Mouse (Mus musculus): ENCODE data around the gene Cfap77.

Cfap77 gene

DNA sequence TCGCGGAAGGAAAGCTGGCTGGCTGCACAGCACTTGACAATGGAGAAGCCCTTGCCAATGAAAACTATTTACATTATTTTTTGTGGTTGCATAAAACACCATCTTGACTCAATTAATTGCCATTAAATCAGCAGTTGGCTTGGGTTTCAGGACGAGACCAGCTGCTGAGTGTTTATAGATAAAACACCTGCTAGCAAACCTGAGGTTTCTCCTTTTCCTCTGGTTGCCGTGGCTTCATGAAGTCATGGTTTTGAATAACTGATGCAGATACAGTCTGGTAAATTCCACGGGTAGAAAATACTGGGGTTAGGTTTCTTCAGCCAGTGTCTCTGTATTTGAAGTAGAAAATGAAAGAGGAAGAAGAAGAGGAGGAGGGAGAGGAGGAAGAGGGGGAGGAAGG lies 2.9 kb downstream of the Cfap77 start:
- DNase-seq (ENCODE audit: low read depth, low spot score) = no peak

DNA sequence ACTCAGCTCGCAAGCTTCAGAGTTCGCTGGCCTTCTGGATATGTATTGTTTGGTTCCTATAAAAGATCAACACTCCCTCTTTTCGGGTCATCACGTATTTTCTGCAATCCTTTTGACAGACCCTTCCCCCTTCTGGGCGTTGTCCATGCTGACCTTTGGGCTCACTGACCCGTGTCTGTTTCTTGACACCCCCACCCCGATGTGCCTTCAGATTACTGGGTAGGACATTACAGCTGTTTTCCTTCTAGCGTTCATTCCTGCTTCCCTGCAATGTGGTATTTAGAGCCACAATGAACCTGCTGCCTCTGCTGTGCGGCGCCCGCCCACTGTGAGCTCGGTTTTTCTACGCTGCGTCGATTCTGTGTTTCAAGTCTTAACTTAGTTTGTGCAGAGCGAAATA lies 8.7 kb downstream of the Cfap77 start:
- no peak for DNase-seq (ENCODE audit: low read depth, low spot score)

DNA sequence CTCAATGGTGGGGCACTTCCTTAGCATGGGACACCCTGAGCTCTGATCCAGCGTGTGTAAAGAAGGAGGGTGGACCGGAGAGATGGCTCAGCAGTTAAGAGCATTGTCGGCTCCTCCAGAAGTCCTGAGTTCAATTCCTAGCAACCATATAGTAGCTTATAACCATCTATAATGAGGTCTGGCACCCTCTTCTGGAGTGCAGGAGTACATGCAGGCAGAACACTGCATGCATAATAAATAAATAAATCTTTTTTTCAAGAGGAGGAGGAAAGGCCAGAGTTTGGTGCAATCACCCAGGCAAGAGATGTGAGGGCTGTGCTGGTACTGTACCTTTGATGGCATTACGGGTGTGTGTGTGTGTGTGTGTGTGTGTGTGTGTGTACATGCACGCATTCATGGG lies 12.7 kb downstream of the Cfap77 start:
- no peak for DNase-seq (ENCODE audit: low read depth, low spot score)

DNA sequence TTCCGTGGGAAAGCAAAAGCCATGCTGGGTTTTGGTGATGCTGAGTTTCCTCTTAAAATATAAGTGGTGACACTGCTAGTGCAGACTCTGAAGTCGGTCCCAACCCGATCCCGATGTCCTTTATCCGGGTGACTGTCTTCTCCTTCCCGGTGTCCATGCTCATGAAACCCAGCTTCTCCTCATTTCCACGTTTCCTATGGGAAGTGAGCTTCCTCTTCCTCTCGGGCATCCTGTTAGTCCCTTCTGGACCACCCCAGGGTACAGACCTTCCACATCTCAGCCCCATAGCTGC lies 13.4 kb downstream of the Cfap77 start:
- DNase-seq (ENCODE audit: low read depth, low spot score) = no peak

DNA sequence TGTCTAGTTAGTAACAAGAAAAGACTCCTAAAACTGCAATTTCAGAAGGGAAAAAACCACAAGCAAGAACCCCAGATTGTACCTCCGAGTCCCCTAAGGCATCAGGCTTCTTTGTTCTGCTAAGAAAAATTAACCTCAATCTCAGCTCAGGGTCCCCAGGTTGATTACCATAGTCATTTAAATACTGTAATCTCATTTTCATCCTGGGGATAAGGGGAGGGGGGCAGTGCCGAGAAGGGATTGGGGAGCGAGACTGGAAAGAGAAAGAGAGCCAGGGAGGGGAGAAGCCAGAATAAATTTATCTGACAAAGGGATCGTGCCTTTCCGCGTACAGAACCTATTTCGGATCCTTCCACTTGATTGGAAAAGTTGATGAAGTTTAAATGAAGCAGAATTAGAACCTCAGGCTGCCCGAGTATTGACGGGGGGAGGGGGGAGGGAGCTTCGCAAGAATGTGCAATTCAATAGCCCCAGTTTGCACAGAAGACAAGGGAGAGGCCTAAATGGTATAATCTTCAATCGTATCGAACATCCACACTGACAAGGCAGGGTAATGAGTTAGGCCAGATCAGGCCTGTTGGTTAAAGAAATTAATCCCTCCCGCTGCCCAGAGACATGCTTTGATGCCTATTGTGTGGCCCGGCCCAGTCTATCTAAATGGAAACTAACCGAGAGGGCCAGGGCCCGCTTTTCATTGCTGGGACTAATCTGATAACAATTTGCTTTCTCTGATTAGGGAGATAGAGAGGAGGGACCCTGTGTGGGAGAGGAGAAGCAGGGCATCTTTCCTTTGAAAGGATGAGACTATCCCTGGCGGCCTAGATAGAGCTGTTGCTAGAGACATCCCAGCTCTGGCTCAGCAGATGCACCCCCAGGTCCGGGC lies 14.0 kb downstream of the Cfap77 start:
- DNase-seq (ENCODE audit: low read depth, low spot score) = no peak

DNA sequence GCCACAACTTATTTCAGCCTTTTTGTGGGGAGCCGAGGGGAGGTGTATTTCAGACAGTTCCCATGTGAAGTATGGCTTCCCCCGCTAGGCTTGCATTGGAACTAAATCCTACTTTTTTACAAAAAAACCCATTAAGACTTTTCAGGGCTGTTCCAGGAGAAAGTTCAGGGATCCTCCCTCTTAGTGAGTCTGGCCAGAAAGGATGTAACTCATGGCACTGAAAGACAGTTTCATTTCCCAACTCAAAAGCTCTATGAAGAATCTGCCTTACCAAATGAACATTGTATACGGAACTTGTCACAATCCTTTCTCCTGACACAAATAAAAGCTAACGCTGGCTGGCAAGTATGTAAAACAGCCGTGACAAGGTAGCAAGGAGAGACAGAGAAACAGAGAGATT lies 15.1 kb downstream of the Cfap77 start:
- no peak for DNase-seq (ENCODE audit: low read depth, low spot score)

DNA sequence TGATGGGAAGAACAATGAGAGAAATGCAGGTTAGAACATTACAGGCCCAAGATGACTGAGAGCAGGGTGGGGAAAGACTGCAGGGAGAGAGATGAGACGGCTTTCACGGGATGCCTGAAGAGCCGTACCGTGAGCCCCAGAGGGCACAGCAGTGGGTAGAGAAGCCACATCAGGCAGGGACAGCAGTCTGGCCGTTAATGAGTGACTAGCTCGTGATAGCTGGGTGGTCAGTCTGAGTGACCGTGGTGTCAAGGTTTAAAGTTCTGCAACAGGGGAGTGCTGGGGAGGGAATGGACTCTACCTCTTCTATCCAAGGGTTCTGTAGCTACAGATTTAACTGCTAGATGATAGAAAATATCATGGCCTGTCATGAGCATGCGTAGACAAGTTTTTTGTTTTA lies 19.2 kb downstream of the Cfap77 start:
- DNase-seq (ENCODE audit: low read depth, low spot score) = no peak

DNA sequence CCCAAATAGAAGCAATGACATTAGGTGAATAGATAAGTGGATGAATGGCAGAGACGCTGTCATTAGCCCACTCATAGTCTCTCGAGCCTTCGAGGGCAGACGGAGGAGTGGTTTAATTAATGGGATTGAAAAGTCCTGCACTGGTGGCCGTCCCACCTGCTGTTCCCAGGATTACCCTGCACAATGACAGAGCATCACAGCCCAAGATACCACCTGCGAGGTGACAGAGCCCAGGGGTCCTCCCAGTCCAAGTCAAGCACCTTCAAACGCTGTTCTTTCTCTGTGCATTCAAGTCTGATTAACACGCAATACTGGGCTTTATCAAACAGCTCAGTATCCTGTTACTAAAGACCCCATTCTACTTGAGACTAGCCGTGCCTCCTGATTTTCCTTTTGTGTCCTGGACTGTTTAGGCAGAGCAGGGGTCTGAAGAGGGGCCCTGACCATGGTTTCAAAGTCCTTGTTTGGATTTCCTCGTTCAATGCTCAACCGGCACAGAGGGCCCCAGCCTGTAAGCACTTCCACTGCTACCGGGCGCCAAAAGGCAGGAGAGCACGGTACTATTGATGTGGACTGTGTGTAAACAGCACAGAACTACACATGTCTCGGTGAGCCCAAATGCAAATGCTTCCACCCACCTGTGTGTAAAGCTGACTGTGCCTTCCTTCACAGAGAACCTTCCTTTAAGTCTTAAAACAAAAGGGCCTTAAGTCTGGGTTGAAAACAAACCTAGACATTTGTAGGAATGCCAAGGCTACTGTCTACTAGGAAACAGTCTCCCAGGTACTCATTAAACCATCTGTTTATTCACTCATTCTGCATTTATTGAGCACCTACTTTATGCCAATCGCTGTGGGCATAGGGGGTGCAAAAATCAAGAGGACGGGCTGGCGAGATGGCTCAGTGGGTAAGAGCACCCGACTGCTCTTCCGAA lies 20.1 kb downstream of the Cfap77 start:
- no peak for DNase-seq (ENCODE audit: low read depth, low spot score)

DNA sequence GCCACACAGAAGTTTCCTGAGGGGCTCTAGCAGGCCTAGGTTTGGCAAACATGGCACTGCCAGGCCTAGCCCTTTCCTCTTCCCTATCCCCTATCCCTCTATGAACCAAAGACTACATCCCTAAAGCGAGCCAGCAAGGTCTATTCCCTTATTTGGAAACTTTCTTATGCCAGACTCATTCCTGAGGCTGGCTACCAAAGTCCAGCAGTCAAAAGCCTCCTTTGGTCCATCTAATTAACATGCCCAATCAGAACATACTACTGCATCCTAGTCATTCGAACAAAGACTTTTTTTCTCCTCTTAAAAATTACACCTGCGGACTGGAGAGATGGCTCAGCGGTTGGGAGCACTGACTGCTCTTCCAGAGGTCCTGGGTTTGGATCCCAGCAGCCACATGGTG lies 22.9 kb downstream of the Cfap77 start:
- no peak for DNase-seq (ENCODE audit: low read depth, low spot score)

DNA sequence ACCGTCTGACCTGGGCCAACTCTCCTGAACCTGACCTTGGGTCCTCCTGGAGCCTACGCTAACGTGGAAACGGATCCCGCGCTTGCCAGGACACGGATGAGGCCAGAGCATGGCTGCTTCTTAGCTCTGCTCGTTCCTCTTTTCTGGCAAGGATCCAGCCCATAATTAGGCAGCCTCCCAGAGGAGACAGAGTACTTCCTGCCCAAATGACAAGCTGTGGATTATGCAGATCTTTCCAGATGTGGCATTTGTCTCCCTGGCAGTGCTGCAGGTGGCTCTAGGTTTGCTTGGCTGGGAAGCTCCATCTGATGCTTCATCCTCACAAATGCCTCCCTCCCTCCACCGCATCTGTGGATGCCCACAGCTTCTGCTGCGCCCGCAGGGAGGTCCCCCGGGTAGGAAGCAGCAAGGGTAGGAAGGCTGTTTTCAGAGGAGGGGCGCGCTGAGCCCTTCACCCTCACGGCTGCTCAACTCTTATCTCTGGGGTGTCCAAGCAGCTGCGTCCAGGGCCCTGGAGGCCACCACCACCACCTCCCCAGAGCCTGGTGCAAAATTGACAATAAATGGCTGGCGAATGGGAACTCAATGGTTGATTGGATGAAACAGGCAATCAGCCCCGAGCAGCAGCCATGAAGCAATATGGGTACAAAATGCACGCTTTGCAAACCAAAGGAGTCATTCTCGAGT lies 24.7 kb downstream of the Cfap77 start:
- DNase-seq (ENCODE audit: low read depth, low spot score) = no peak

DNA sequence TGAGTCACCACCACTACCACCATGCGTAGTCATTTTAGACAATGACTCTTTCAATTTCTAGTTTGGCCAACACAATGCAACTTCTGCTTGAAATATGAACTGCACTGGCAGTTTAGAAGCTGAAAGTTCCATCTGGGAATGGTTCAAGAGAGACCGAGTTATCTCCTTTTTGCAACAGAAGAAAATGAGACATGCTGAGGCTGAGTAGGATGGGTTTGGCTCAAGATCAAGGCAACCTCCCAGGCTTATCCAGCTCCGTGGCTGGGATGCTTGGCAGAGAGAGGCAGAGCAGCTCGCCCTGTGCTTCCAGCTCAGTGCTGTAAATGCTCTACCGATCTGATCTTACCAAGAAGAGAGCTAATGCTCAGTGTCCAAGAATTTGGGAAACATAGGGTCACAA lies 29.6 kb downstream of the Cfap77 start:
- DNase-seq (ENCODE audit: low read depth, low spot score) = no peak

DNA sequence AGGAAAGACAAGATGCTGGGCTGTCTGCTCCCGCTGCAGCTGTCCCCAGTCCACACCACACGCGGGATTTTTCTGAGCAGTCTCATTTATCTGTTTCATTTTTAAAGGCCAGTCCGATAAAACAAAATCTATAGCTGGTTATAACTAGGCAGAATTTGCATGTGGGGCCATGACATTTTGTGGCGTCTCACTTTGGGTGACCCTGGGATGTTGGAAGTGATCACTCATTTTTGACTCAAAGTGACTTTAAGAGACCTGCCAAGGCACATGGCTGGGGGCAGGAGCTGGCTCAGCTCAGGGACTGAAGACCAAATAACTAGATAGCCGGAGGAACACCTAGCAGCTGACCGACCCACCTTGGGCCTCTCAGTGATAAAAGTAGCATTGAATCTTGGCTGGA lies 31.9 kb downstream of the Cfap77 start:
- no peak for DNase-seq (ENCODE audit: low read depth, low spot score)

DNA sequence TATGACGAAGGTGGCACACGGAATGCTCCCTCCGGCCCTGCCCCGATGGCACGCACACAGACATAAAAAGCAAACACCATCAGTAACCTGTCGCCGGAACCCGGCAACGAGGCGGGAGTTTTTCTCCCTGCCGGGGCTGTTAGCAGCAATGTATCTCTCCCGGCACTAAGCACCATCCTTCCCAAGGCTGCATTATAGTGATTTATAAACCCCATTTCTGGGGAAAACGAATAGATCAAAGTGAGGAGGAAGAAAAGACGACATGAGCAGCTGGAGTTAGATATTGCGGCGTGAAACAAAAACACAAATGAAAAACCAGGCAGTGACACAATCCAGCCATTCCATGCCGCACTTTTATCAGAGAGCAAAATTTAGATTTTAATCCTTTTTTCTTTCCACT lies 33.8 kb downstream of the Cfap77 start:
- DNase-seq (ENCODE audit: low read depth, low spot score) = no peak

DNA sequence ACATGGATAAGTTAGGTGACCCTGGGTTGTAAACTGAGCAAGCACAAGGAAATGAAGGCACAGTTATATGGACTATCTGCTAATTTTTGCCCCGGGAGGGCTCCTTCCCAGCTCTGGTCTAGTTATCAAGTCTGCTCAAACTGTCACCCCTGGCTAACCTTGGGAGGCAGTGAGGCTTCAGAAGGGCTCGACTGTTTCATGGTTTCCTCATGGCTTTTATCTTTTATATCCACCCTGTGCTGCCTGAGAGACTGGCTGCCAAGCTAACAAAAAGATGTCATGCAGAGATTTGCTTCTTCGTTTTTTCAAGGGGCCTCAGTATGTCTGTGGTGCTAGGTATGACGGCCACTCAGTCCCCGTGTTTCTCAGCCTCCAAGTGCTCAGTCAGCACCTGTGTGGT lies 36.2 kb downstream of the Cfap77 start:
- DNase-seq (ENCODE audit: low read depth, low spot score) = no peak

DNA sequence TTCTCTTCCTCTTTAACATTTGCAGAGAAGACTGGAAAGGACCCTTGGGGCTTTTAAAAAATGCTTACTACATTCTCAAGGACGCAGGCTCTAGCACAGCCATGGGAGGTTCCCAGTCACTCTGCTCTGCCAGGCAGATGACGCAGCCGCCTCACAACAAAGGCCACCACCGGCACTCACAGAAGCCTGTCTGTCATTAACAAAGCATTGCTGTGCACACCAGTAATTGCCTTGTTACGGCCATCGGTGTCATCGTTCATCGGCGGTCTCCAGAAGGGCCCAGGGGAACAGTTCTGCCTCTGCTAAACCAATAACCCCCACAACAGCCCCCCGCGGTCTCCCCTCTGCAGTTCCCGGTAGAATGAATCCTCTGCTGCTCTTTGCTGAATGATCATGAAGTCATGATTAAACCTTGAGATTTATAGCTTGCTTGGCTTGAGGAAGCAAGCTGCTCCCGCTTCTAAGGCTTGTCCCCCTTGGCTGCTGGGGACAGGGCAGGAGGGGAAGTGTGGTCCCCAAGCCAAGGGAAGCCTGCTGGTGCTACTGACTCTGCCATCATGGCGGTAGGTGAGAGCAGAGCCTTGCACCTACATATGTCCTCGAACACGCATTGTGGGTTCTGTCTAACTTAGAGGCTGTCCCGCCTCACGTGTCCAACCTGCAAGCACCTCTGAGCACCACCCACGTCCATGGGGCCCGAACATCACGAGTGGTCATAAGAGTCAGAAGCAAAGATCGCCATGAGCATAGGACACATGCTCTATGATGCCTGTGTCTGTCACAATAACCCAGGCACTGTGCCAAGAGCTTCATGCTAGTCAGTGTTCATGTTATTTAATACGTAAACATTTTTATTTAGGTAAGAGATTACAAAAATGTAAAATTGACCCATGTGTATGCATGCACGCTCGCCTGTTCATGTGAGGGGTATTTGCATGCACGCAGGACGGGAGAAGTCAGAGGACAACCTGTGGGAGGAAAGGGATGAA lies 38.0 kb downstream of the Cfap77 start:
- DNase-seq (ENCODE audit: low read depth, low spot score) = no peak

DNA sequence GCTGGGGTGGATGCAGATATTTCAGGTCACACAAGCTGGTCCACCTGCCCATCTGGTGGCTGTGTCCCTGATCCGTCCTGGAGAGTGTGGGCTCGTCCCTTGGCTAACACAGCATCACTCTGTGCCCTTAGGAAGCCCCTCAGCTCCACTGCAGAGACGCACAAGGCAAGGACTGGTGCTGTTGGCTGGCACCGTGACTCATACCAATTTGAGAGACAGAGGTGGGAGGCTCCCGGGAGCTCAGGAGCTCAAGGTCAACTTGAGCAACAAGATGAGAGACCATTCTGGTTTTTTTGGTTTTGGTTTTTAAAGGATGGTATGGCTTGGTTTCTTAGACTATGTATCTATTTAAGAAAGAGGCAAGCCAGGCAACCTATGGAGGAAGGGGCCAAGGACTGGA lies 42.3 kb downstream of the Cfap77 start:
- no peak for DNase-seq (ENCODE audit: low read depth, low spot score)

DNA sequence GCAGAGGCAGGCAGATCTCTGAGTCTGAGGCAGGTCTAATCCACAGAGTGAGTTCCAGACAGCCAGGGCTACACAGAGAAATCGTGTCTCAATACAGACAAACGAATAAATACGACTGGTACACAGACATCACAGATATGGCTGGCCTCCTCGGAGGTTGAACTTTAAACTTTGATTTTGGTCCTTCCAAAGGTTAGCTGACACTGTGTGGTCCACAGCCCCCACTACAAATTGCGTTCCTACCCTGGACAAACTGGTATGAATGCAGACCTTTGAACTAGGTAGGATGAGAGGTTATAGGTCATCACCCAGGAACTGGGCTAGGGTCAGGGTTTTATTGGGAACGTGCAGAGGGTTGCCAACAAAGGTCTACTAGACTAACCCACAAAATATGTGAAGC lies 47.2 kb downstream of the Cfap77 start:
- DNase-seq (ENCODE audit: low read depth, low spot score) = no peak

DNA sequence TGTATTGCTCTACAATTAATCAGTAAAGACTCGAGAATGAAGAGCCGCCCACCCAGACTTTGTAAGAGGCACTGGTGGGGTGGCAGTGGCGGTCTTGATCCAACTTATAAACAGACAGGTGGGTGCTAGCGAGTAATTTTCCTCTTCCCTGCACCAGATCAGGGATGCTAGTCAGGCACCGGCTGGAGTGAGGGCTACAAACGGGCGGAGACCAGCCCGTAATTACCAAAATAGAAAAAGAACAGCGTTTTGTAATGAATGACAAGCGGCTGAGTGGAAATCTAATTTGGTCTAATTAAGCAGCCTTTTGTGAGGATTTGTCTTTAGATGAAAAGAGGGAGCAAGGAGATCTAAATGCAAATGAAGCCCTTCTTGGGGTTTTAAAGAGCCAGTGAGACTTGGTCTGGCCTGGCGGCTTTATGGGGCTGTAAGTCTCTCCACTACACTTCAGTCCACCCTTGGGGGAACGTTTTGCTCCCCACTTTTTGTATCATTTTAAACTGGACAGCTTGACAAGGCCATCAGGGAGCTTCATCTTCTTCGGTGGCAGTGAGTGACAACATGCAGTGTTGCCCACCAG lies 48.3 kb downstream of the Cfap77 start:
- DNase-seq (ENCODE audit: low read depth, low spot score) = no peak

DNA sequence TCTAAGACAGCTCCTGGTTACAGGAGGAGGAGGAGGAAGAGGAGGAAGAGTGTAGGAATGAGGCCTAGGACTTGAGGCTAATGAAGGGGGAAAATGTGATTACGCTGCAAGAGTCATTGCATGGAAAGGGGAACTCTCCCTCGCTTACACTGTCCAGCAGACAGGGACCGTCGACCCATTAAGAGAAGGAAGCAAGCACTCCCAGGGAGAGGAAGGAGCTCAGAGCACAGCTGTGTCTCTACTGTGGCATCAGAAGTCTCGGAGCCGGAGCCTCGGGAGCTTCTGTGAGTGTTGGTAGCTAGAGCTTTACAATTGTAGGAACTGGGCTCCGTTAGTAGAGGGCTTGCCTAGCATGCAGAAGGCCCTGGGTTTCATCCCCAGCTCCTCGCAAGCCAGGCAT lies 50.8 kb downstream of the Cfap77 start:
- no peak for DNase-seq (ENCODE audit: low read depth, low spot score)

DNA sequence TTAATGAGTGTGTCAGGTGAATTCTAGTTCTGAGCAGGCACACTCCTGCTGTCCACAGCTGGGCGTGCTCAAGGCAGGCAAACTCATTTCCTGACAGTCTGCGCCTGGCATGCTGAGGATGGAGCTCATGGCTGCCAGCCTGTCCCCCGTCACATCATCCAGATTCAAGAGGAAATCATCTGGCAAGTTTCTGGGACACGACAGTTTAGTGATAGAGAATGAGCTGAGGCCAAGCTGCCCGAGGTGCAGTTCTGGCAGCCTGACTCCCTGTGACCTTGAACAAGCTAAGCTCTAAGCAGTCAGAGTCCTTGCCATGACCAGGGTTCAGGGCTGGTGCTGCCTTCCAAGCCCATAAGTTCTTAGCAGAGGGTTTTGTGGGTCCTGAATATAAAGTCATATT lies 56.6 kb downstream of the Cfap77 start:
- DNase-seq (ENCODE audit: low read depth, low spot score) = no peak
